Mouse (Mus musculus): Measurements from ENCODE around the gene Ikbke. TPM values are rescaled to one million over a fixed set of nuclear protein-coding genes. Genes with fewer than 3 reads are reported as not detected.
"Not testable (repeated sequence)": the region's sequence is repeated elsewhere in the genome, so short reads cannot be mapped to it uniquely, and the experiment has no call there.

The Ikbke gene
- 0.40 and 0.91 TPM in 2 replicates for polyA plus RNA-seq (2015; fragmentation: Nextera tagmentation; extraction: Ambion mirVana)

DNA sequence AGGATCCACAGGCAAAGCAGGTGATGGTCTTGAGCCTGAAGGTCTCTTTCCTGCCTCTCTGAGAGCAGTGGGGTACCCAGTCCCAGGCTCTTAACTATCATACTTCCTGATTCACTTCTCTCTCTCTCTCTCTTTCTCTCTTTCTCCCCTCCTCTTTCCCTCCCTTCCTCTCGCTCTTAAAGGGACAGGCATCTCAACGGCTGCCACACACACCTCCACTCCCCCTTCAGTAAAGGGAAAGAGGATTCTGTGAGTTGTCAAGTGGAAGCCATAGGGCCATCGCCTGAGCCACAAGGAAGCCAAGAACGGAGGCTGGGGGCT lies at the start of gene Ikbke:
Gene Ikbke (minus strand): TSS at position 151 of the 321 bp plus-strand sequence.
- no peak within 1 kb of the TSS for H3K4me3 ChIP-seq (replicated peaks; ENCODE audit: low read length)
- H3K27ac ChIP-seq (ENCODE audit: low read length): no peak within 1 kb of the TSS
- no peaks in the 10 kb centered on the region for H3K4me1 ChIP-seq (replicated peaks; ENCODE audit: control insufficient read depth, insufficient read depth, low read length)
- no peaks in the 10 kb centered on the region for H3K36me3 ChIP-seq (ENCODE audit: control insufficient read depth, insufficient read depth)
- H3K9me3 ChIP-seq (ENCODE audit: control insufficient read depth, low read length): no peaks in the 10 kb centered on the region
- no peak within 1 kb of the TSS for H3K9ac ChIP-seq (replicated peaks; ENCODE audit: low read depth, low read length)
- ATAC-seq: no peak
- no peak within 1 kb of the TSS for H3K4me2 ChIP-seq (ENCODE audit: low read length)
- WGBS: 48% methylated on average over 4 of the region's 4 CpGs
- H3K27me3 ChIP-seq (replicated peaks; ENCODE audit: control insufficient read depth, insufficient read depth, low read length): no peaks in the 10 kb centered on the region

DNA sequence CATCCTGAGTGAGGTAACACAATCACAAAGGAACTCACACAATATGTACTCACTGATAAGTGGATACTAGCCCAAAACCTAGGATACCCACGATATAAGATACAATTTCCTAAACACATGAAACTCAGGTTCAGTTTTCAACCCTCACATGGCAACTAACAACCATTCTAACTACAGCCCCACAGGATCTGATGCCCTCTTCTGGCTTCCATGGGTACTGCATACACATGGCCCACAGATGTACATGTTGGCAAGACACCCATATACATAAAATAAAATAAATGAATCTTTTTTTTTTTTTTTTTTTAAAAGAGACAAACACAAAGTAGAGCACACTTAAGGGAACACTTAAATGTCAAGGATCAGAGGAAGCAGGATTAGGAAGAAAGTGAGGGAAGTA lies 49.7 kb upstream of the Ikbke start:
- H3K4me1 ChIP-seq (replicated peaks; ENCODE audit: control insufficient read depth, insufficient read depth, low read length); ATAC-seq; H3K9me3 ChIP-seq (ENCODE audit: control insufficient read depth, low read length); H3K27me3 ChIP-seq (replicated peaks; ENCODE audit: control insufficient read depth, insufficient read depth, low read length); H3K4me2 ChIP-seq (ENCODE audit: low read length); H3K4me3 ChIP-seq (replicated peaks; ENCODE audit: low read length); H3K27ac ChIP-seq (ENCODE audit: low read length); H3K9ac ChIP-seq (replicated peaks; ENCODE audit: low read depth, low read length): not testable (repeated sequence)
- WGBS: 96% methylated on average over 1 of the region's 1 CpGs
- peaks cover 16% of the 10 kb centered on the region; the same call in 1 of the 2 replicates for H3K36me3 ChIP-seq (ENCODE audit: control insufficient read depth, insufficient read depth)

DNA sequence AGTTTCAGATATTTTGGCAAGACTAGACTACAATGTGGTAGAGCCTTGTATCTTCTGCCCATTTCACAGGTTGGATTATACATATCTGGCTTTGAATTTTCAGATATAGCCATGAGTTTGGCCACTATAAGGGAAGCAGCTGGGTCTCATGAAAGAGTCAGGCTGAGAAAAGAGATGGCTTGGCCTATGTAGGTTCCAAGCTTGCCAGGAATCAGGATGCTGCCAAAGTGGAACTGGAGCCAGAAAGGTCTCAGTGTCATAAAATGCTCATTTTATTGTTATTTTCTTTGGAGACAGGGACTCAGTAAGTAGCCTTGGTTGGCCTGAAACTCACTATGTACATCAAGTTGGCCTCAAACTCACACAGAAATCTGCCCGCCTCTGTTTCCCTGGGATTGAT lies 47.8 kb upstream of the Ikbke start:
- Histone ChIP-seq H3K9ac (replicated peaks; ENCODE audit: low read depth, low read length) (no peak overlapping the region), H3K4me2 (ENCODE audit: low read length) (no peak overlapping the region), H3K27me3 (replicated peaks; ENCODE audit: control insufficient read depth, insufficient read depth, low read length) (no peaks in the 10 kb centered on the region), H3K4me3 (replicated peaks; ENCODE audit: low read length) (no peak overlapping the region), H3K4me1 (replicated peaks; ENCODE audit: control insufficient read depth, insufficient read depth, low read length) (no peaks in the 10 kb centered on the region), H3K27ac (ENCODE audit: low read length) (no peak overlapping the region), H3K9me3 (ENCODE audit: control insufficient read depth, low read length) (no peaks in the 10 kb centered on the region), H3K36me3 (ENCODE audit: control insufficient read depth, insufficient read depth) (peaks cover 15% of the 10 kb centered on the region; the same call in 1 of the 2 replicates)
- 96% methylated on average over 1 of the region's 1 CpGs for WGBS
- ATAC-seq: no peak

DNA sequence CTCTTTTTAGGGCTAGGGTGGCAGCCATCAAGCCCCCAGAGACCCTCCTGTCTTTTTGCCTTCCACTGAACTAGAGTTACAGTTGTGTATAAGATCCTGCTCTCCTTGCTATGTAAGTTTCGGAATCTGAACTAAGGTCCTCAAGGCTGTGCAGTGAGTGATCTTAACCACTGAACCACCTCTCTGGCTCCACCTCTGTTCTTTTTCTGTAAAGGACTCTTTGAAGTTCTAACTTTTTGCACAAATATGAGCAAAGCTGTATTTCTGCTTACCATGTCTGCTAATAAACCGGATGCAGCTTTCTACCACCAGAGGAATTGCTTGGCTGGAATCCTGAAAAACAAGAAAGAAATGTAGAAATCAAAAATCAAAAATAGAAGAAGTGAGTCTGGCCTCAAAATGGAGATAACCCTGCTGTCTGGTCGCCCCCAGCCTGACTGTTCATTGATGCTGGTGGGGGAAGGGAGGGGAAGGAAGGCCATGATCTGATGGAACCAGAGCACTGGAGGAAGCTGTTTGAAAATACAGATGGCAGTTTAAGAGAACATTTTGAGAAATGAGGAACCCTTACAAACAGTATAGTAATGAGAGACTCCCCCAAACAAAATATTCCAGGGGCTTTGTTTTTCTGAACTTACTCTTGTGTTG lies 45.5 kb upstream of the Ikbke start:
- H3K27ac ChIP-seq (ENCODE audit: low read length): no peak overlapping the region
- H3K36me3 ChIP-seq (ENCODE audit: control insufficient read depth, insufficient read depth): peaks cover 13% of the 10 kb centered on the region
- no peak overlapping the region for H3K4me3 ChIP-seq (replicated peaks; ENCODE audit: low read length)
- no peaks in the 10 kb centered on the region for H3K4me1 ChIP-seq (replicated peaks; ENCODE audit: control insufficient read depth, insufficient read depth, low read length)
- no peak overlapping the region for H3K4me2 ChIP-seq (ENCODE audit: low read length)
- 88% methylated on average over 3 of the region's 3 CpGs for WGBS
- ATAC-seq: no peak
- H3K9ac ChIP-seq (replicated peaks; ENCODE audit: low read depth, low read length): no peak overlapping the region
- no peaks in the 10 kb centered on the region for H3K27me3 ChIP-seq (replicated peaks; ENCODE audit: control insufficient read depth, insufficient read depth, low read length)
- H3K9me3 ChIP-seq (ENCODE audit: control insufficient read depth, low read length): no peaks in the 10 kb centered on the region

DNA sequence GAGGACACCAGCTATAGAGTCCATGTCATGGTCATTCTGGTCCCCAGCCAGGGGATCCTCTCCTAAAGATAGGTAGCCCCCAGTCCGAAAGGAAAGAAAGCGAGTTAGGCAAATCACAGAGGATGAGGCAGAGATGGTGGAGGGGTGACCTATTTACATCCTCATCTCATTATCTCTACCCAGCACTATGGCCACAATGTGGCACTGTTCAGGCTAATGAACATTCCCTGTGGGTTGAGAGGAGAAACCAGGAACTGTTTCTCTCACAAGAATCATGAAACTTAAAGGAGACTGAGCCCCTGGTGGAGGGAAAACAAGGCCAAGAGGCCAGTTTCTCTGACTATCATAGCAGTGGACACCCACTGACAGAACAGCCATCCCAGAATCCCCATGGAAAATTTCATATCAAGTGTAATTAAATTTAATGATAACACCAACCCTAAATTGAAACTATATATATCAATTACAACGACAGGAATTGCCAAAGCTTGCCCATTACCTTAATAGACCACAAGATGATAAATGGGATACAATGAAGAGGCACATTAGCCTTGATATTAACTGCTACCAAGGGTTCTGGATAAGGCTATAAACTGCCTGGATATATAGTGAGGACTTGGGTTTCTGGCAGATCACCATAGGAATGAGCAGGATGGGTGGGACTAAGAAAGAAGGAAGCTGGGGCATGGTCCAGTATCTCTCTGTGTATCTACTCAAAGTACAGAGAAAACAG lies 40.4 kb upstream of the Ikbke start:
- whole genome bisulfite sequencing: 92% methylated on average over 3 of the region's 3 CpGs
- Histone ChIP-seq H3K27ac (ENCODE audit: low read length) (no peak overlapping the region), H3K4me2 (ENCODE audit: low read length) (no peak overlapping the region), H3K9me3 (ENCODE audit: control insufficient read depth, low read length) (no peaks in the 10 kb centered on the region), H3K9ac (replicated peaks; ENCODE audit: low read depth, low read length) (no peak overlapping the region), H3K4me1 (replicated peaks; ENCODE audit: control insufficient read depth, insufficient read depth, low read length) (no peaks in the 10 kb centered on the region), H3K4me3 (replicated peaks; ENCODE audit: low read length) (no peak overlapping the region), H3K27me3 (replicated peaks; ENCODE audit: control insufficient read depth, insufficient read depth, low read length) (no peaks in the 10 kb centered on the region), H3K36me3 (ENCODE audit: control insufficient read depth, insufficient read depth) (peaks cover 35% of the 10 kb centered on the region)
- ATAC-seq: no peak

DNA sequence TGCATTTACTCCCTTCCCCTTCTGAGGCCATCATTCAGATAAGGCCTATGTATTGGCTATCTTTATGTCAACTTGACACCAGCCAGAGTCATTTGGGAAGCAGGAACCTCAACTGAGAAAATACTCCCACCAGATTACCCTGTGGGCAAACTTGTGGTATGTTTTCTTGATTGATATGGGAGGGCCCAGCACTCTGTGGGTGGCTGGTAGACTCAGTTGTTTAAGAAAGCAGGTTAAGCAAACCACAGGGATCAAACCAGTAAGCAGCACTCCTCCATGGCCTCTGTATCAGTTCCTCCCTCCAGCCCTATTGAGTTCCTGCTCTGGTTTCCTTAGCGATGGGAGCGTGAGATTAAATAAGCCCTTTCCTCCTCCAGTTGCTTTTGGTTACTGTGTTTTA lies 39.0 kb upstream of the Ikbke start:
- 82% methylated on average over 2 of the region's 2 CpGs for WGBS
- Histone ChIP-seq H3K4me3 (replicated peaks; ENCODE audit: low read length) (no peak overlapping the region), H3K9ac (replicated peaks; ENCODE audit: low read depth, low read length) (no peak overlapping the region), H3K27ac (ENCODE audit: low read length) (no peak overlapping the region), H3K36me3 (ENCODE audit: control insufficient read depth, insufficient read depth) (peaks cover 35% of the 10 kb centered on the region), H3K4me1 (replicated peaks; ENCODE audit: control insufficient read depth, insufficient read depth, low read length) (no peaks in the 10 kb centered on the region), H3K4me2 (ENCODE audit: low read length) (no peak overlapping the region), H3K9me3 (ENCODE audit: control insufficient read depth, low read length) (no peaks in the 10 kb centered on the region), H3K27me3 (replicated peaks; ENCODE audit: control insufficient read depth, insufficient read depth, low read length) (no peaks in the 10 kb centered on the region)
- ATAC-seq: no peak

GRCm38 (mm10) chr1:131317625-131318024 lies 38.2 kb upstream of the Ikbke start:
- H3K4me3 ChIP-seq (replicated peaks; ENCODE audit: low read length): no peak overlapping the region
- WGBS: 93% methylated on average over 5 of the region's 5 CpGs

DNA sequence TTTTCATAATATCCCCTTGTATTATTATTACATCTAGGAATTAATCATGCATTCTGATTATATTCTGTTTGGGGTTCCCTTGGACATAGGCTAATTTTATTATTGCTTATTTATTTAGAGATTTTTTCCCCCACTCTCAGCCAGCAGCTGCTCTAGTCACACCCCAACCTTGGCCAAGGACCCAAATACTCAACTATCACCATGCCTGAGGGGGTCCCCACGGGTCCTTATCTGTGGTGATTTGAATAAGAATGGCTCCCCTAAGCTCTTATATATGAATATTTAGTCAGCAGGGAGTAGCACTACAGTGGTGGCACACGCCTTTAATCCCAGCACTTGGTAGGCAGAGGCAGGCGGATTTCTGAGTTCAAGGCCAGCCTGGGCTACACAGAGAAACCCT lies 31.9 kb upstream of the Ikbke start:
- Histone ChIP-seq H3K4me2 (ENCODE audit: low read length) (no peak overlapping the region), H3K4me1 (replicated peaks; ENCODE audit: control insufficient read depth, insufficient read depth, low read length) (no peaks in the 10 kb centered on the region), H3K4me3 (replicated peaks; ENCODE audit: low read length) (no peak overlapping the region), H3K27ac (ENCODE audit: low read length) (no peak overlapping the region), H3K9ac (replicated peaks; ENCODE audit: low read depth, low read length) (no peak overlapping the region), H3K36me3 (ENCODE audit: control insufficient read depth, insufficient read depth) (peaks cover 34% of the 10 kb centered on the region), H3K9me3 (ENCODE audit: control insufficient read depth, low read length) (no peaks in the 10 kb centered on the region), H3K27me3 (replicated peaks; ENCODE audit: control insufficient read depth, insufficient read depth, low read length) (no peaks in the 10 kb centered on the region)
- ATAC-seq: no peak
- WGBS: 89% methylated on average over 3 of the region's 3 CpGs

More at GRCm38 (mm10) chr1:131317625-131318024, 38.2 kb upstream of the Ikbke start:
- H3K4me1 ChIP-seq (replicated peaks; ENCODE audit: control insufficient read depth, insufficient read depth, low read length): no peaks in the 10 kb centered on the region
- no peaks in the 10 kb centered on the region for H3K27me3 ChIP-seq (replicated peaks; ENCODE audit: control insufficient read depth, insufficient read depth, low read length)
- H3K4me2 ChIP-seq (ENCODE audit: low read length): no peak overlapping the region
- H3K9ac ChIP-seq (replicated peaks; ENCODE audit: low read depth, low read length): no peak overlapping the region
- H3K9me3 ChIP-seq (ENCODE audit: control insufficient read depth, low read length): no peaks in the 10 kb centered on the region
- no peak overlapping the region for H3K27ac ChIP-seq (ENCODE audit: low read length)
- no peak for ATAC-seq
- H3K36me3 ChIP-seq (ENCODE audit: control insufficient read depth, insufficient read depth): peaks cover 39% of the 10 kb centered on the region

- ATAC-seq: no peak
Observed at GRCm38 (mm10) chr1:131310237-131310818, 30.9 kb upstream of the Ikbke start.

More at GRCm38 (mm10) chr1:131310237-131310818, 30.9 kb upstream of the Ikbke start:
- 93% methylated on average over 5 of the region's 5 CpGs for WGBS
- no peak overlapping the region for H3K4me2 ChIP-seq (ENCODE audit: low read length)
- H3K36me3 ChIP-seq (ENCODE audit: control insufficient read depth, insufficient read depth): peaks cover 26% of the 10 kb centered on the region
- H3K4me3 ChIP-seq (replicated peaks; ENCODE audit: low read length): no peak overlapping the region
- H3K9ac ChIP-seq (replicated peaks; ENCODE audit: low read depth, low read length): no peak overlapping the region
- H3K27ac ChIP-seq (ENCODE audit: low read length): no peak overlapping the region
- H3K4me1 ChIP-seq (replicated peaks; ENCODE audit: control insufficient read depth, insufficient read depth, low read length): no peaks in the 10 kb centered on the region
- no peaks in the 10 kb centered on the region for H3K27me3 ChIP-seq (replicated peaks; ENCODE audit: control insufficient read depth, insufficient read depth, low read length)
- no peaks in the 10 kb centered on the region for H3K9me3 ChIP-seq (ENCODE audit: control insufficient read depth, low read length)

Measured in forebrain, embryonic 16.5 days (tissue).